Mouse (Mus musculus) ovary, postnatal 10 days (tissue): ENCODE measurements at regions not wholly inside any gene's neighbourhood (a gene's known extent, or its start where the extent isn't known, plus 50 kb on each side); places are given as distances from the start of the nearest gene placed in this dataset.

Source experiments
- DNase-seq: peaks from one replicate; pipeline ENCODE4 v3.0.0; 2022; ENCODE audit warnings: low spot score

DNA sequence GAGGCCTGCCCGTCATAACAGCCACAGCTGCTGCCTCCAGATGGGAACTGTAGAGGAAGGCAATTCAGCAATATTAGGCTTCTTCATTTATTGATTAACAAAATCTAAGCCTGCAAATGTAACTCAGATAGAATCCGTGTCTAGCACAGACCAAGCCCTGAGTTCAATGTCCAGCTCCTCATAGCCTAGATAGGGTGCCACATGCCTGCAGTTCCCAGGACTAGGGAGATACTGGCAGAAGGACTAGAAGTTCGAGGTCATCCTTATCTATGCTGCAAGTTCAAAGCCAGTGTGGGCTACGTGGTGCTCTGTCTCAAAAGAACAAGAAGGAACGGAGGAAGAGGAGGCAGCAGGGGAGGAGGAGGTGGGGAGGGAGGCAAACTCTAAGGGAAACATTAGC is 121.2 kb upstream of the Pkdcc start:
- no peak for DNase-seq

DNA sequence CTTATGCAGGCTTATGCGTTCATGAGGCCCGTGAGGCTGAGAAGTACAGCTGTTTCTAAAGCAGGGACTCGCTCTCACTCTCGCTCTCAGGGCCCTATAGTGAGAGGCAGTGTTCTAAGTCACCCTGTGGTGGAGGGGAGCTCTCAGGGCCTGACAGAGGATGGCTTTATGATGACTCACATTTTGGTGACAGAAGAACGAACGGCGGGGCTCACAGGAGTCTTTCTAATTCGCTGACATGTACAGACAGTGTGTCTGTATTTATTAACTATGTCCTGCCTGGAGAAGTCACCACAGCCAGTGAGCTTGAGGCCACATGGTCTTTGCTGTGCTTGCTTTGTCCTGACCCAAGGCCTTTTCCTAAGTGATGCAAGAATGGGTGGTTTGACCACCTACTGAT is 118.6 kb upstream of the Pkdcc start:
- DNase-seq, result no peak

- DNase-seq, result no peak
Observed at GRCm38 (mm10) chr17:83097998-83098397, 117.1 kb upstream of the Pkdcc start.

DNA sequence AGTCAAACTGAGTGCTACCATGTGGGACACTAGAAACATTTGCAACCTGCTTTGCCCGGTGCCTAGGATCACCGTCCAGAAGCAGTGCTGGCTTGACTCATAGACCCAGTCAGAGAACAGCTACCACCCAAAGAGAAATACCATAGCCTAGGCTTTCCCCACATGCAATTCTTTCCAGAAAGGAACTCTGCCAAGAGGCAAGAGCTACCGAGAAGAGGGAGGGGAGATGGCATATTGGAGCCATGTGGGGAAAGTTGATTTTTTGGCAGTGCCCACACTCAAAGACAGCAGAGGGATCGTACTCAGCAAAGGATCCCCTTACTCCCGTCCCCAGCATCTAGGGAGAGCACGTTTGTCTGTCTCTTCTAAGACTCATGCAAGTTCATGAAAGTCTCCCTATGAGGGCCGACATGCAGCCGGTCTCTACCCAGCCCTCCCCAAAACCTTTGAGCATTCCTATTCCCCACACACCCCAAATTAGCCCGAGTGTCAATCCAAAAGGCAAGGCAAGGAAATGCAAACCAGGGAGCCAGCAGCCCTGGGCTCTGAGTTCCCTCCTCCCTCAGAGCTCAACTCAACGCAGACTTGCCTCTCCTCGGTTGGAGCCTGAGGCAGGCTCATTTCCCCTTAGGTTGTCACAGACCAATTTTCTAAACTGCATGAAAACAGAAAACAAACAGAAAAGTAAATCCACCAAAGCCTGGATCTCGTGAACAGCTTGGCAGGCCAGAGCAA is 116.2 kb upstream of the Pkdcc start:
- DNase-seq, result no peak

DNA sequence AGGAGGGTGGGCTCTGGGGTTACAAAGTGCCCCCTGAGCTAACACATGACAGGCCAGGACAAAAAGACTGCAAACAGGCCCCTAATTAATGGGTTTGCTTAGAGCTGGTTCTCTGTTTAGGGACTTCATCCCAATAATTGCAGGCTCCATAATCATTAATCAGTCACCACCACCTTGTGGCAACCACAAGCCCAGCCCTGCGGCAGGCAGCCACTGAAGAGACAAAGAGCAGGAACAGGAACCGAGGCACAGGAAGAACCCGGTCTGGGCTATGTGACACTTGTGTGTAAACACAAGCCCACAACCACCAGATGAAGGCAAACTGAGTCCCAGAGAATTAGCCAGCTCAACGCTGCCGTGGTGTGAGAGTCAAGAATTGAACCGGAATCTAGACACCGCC is 114.1 kb upstream of the Pkdcc start:
- no peak for DNase-seq

DNA sequence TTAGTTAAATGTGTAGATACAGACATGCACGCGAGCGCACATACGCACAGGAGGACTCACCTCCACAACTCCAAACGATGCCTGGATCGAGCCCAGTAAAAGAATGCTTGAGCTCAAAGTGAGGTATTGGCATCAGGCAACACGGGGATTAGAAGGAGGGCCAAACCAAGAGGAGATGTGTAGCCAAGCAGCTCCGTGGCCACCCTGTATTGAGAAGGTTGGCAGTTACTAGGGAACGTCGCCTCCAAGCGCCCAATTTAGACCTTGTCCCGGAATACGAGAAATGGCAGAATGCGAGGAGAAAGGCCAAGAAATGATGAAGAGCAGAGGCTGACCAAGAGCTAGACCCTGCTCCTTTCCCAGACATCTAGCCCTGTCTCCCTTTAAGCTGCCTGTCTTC is 113.3 kb upstream of the Pkdcc start:
- DNase-seq, result no peak

- no peak for DNase-seq
Observed at GRCm38 (mm10) chr17:83102675-83103412, 112.2 kb upstream of the Pkdcc start.

GRCm38 (mm10) chr17:83108151-83108550 is 106.9 kb upstream of the Pkdcc start:
- DNase-seq, result no peak

DNA sequence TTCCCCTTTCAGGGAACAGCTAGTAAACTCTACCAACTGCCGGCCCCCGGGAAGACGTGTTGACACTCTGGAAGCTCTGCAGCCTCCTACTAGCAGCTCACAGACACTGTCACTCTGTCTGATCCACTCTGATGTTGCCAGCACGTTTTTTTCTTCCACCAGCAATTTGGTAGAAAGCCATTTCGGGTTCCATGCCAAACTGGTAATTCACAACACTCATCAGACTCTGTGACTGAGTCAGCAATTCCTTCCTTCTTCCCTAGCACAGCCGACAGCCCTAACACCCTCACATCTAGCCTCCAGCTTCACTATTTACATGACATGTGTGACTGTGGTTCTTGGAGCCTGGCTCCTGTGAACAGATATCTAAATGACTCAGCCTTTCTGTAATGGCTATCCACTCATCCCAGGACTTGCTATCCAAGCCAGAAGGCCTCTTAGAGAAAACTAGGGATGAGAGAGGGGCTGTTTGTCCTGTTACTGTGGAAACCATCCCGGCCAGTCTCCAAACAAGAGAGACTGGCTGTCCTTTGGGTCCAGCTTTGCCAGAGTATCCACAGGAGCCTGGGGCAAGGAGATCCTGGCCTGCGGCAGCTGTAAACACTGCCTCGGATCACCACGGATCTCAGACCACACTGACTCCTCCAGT is 105.2 kb upstream of the Pkdcc start:
- no peak for DNase-seq

GRCm38 (mm10) chr17:83110556-83110955 is 104.5 kb upstream of the Pkdcc start:
- DNase-seq, result no peak

DNA sequence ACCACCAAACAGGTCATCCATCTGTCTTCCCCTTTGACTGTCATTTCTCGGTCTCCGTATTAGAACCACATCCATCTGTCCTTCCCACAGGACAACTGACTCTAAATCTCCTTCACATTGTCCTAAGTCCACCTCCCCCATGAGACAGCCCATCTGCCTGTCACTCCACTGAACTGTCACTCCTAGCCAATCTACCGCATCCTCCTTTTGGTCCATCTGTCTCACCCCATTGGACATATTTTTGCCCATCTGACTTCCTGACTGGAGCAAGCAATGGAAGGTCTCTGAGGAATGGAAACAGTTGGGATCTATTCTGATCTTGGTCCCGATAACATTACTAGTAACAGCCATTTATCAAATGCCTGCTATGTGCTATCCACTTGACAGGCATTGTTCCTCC is 99.9 kb upstream of the Pkdcc start:
- DNase-seq, result no peak

GRCm38 (mm10) chr17:83115832-83116480 is 99.1 kb upstream of the Pkdcc start:
- DNase-seq, result no peak

- no peak for DNase-seq
Observed at GRCm38 (mm10) chr17:83120665-83121232, 94.3 kb upstream of the Pkdcc start.

DNA sequence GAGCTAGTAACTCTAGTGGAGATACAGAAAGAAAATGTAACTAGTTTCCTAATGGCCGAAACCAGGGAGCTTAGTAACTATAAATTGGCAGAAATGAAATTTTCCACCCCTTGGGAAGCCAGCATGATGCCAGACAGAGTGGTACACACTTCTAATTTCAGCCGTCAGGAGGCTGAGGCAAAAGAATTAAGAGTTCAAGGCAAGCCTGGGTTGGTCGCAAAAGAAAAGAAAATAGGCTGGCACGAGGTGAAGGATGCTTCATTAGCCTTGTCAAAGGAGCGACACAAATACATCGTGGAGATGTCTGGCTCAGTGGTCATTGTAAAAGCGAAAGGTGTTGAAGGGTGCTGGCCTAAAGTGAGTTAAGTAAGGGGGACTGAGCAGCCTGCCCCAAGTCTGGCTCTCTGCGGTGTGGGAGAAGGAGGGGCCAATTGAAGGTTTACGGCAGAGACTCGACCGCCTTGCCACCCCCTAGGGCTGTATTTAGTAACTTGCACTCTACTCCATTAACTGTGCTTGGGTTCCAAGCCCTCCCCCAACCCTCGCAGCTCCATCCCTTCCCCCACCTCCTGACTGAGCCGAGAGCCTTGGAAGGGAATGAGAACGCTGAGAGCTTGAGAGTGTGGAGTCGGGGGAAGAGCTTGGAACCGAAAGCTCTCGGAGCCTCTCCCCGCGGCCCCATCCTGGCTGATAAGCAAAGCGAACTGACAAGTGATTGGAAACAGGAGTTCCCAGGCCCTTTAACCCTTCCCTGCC is 92.4 kb upstream of the Pkdcc start:
- DNase-seq, result peak; percentile 37

- no peak for DNase-seq
Observed at GRCm38 (mm10) chr17:83125057-83125456, 90.0 kb upstream of the Pkdcc start.

GRCm38 (mm10) chr17:83127842-83128241 is 87.2 kb upstream of the Pkdcc start:
- DNase-seq, result no peak

- no peak for DNase-seq
Observed at GRCm38 (mm10) chr17:83128843-83129544, 86.1 kb upstream of the Pkdcc start.

- DNase-seq, result no peak
Observed at GRCm38 (mm10) chr17:83129658-83130057, 85.4 kb upstream of the Pkdcc start.

DNA sequence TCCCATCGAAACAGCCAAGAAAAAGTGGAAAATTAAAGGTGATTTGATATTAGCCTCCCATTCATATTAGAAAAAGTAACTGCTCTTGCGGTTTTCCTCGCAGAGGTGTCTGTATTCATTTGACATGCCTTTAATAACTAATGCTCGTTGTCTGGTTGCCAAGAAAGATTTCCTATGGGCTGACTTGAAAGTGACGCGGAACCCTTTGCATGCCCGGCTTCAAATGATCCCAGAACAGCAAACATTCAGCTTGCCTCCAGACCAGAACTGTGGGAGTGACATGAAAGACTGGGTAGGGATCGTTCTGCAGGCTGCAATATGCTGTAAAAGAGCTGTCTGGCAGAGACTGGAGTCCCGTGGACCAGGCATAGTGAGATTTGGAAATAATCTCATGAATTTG is 81.9 kb upstream of the Pkdcc start:
- DNase-seq, result no peak

GRCm38 (mm10) chr17:83135441-83136120 is 79.5 kb upstream of the Pkdcc start:
- no peak for DNase-seq
